Mouse (Mus musculus) E14TG2a.4 (cell line): ENCODE measurements around the gene Slc2a12.

ENCODE experiments used
- CTCF ChIP-seq: conservative IDR thresholded peaks from 2 replicates; pipeline ENCODE4 v1.5.1; 2014; ENCODE audit warnings: low read length
- NANOG ChIP-seq: IDR thresholded peaks from 2 replicates; pipeline ENCODE4 v1.6.1; 2014; ENCODE audit warnings: borderline replicate concordance, low read length, mixed read lengths
- POU5F1 ChIP-seq: IDR thresholded peaks from 2 replicates; pipeline ENCODE4 v1.6.1; 2014; ENCODE audit warnings: low read length, borderline replicate concordance

DNA sequence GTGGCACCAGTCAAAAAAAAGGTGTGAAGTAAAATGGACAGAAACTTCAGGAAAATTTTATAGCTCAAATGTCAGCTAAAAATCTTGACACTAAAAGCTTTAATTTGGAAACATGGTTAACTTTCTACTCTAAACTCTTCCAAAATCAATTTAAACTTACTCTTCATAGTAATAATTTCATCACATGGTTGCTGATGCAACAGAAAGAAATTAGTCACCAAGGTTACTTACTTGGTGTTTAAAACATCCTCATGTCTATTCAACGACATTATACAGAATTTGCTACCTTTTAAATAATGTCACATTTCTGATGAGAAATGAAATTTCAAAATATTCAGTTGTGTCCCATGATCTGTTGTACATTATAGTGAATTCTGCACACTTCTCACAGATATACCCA, 83.4 kb downstream of the Slc2a12 start:
- TF ChIP-seq CTCF (no peak), NANOG (no peak), POU5F1 (no peak)
